Mouse (Mus musculus) MEL (cell line): ENCODE measurements around the gene Abcd1. TPM values are rescaled to one million over a fixed set of nuclear protein-coding genes. Genes with fewer than 3 reads are reported as not detected.

Source experiments
- DNase-seq: peaks from one replicate; pipeline ENCODE4 v3.0.0; 2011; ENCODE audit warnings: low read depth, low spot score
- H3K27ac ChIP-seq: 2 replicates; pipeline ENCODE4 v1.5.1; 2012; ENCODE audit warnings: low read depth, mild to moderate bottlenecking, control low read depth, low read length, moderate library complexity; ENCODE audit not compliant: control insufficient read depth
- H3K27me3 ChIP-seq, 2 experiments: fragments of 150-350 bp in 1 of 2; sonication (generic) in 1 of 2; 2 replicates each; pipeline ENCODE4 v1.6.1; 2012; ENCODE audit warnings: low read length in 2 of 2, mild to moderate bottlenecking in 2 of 2, improper control_type of control experiment in 1 of 2, moderate library complexity in 1 of 2; ENCODE audit not compliant: insufficient read depth in 2 of 2, control insufficient read depth in 1 of 2
- H3K36me3 ChIP-seq, 2 experiments: 2 replicates each; pipeline ENCODE4 v1.6.1; 2012 to 2014; ENCODE audit warnings: low read length in 2 of 2, improper control_type of control experiment in 1 of 2, inconsistent platforms in 1 of 2, mild to moderate bottlenecking in 1 of 2; ENCODE audit not compliant: insufficient read depth in 2 of 2, control insufficient read depth in 1 of 2
- H3K4me1 ChIP-seq, 2 experiments: fragments of 150-350 bp in 1 of 2; sonication (generic) in 1 of 2; 2 replicates each; pipeline ENCODE4 v1.6.1; 2012; ENCODE audit warnings: low read length in 2 of 2, improper control_type of control experiment in 1 of 2, mild to moderate bottlenecking in 1 of 2; ENCODE audit not compliant: insufficient read depth in 2 of 2, control insufficient read depth in 1 of 2
- H3K4me3 ChIP-seq, 2 experiments: fragments of 150-350 bp in 1 of 2; sonication (generic) in 1 of 2; 2 replicates each; pipeline ENCODE4 v1.5.1; 2012; ENCODE audit warnings: low read depth in 2 of 2, low read length in 2 of 2, mild to moderate bottlenecking in 2 of 2, moderate library complexity in 2 of 2, control low read depth in 1 of 2, improper control_type of control experiment in 1 of 2; ENCODE audit not compliant: control insufficient read depth in 1 of 2, insufficient read depth in 1 of 2
- H3K79me2 ChIP-seq: 2 replicates; pipeline ENCODE4 v1.6.1; 2012; ENCODE audit warnings: mild to moderate bottlenecking, low read length, moderate library complexity; ENCODE audit not compliant: control insufficient read depth, poor library complexity, insufficient read depth
- H3K9ac ChIP-seq: 2 replicates; pipeline ENCODE4 v1.6.1; 2012; ENCODE audit warnings: low read depth, mild to moderate bottlenecking, control low read depth, low read length, moderate library complexity; ENCODE audit not compliant: control insufficient read depth, poor library complexity, severe bottlenecking
- H3K9me3 ChIP-seq: fragments of 150-350 bp; sonication (generic); replicated peaks from 2 replicates; pipeline ENCODE4 v1.6.1; 2012; ENCODE audit warnings: mild to moderate bottlenecking, low read length, improper control_type of control experiment, moderate library complexity; ENCODE audit not compliant: insufficient read depth
- BHLHE40 ChIP-seq: IDR thresholded peaks from 2 replicates; pipeline ENCODE4 v1.6.1; 2012; ENCODE audit warnings: low read depth, mild to moderate bottlenecking, inconsistent platforms, low read length, improper control_type of control experiment, borderline replicate concordance
- CHD2 ChIP-seq: IDR thresholded peaks from 2 replicates; pipeline ENCODE4 v1.6.1; 2011; ENCODE audit warnings: low read length, improper control_type of control experiment
- CTCF ChIP-seq, 3 experiments: IDR thresholded peaks in 2 of 3; conservative IDR thresholded peaks in 1 of 3; 2 replicates each; pipeline ENCODE4 v1.5.1; 2011 to 2012; ENCODE audit warnings: low read length in 3 of 3, low read depth in 2 of 3, mild to moderate bottlenecking in 2 of 3, improper control_type of control experiment in 1 of 3, inconsistent platforms in 1 of 3, mixed read lengths in 1 of 3, moderate library complexity in 1 of 3; ENCODE audit not compliant: control insufficient read depth in 1 of 3, insufficient read depth in 1 of 3, poor library complexity in 1 of 3, severe bottlenecking in 1 of 3
- E2F4 ChIP-seq: IDR thresholded peaks from 2 replicates; pipeline ENCODE4 v1.6.1; 2011; ENCODE audit warnings: low read depth, low read length, improper control_type of control experiment, borderline replicate concordance
- EP300 ChIP-seq, 2 experiments: IDR thresholded peaks; 2 replicates each; pipeline ENCODE4 v1.6.1; 2011; ENCODE audit warnings: improper control_type of control experiment in 2 of 2, low read length in 2 of 2, low read depth in 1 of 2, mild to moderate bottlenecking in 1 of 2
- ETS1 ChIP-seq: IDR thresholded peaks from 2 replicates; pipeline ENCODE4 v1.6.1; 2012; ENCODE audit warnings: low read depth, mild to moderate bottlenecking, inconsistent platforms, low read length, improper control_type of control experiment, moderate library complexity
- GABPA ChIP-seq: IDR thresholded peaks from 2 replicates; pipeline ENCODE4 v1.6.1; 2012; ENCODE audit warnings: low read depth, mild to moderate bottlenecking, inconsistent platforms, low read length, improper control_type of control experiment, moderate library complexity
- GATA1 ChIP-seq: IDR thresholded peaks from 2 replicates; pipeline ENCODE4 v1.6.1; 2011; ENCODE audit warnings: low read depth, low read length, improper control_type of control experiment
- HCFC1 ChIP-seq: IDR thresholded peaks from 2 replicates; pipeline ENCODE4 v1.6.1; 2012; ENCODE audit warnings: low read depth, mild to moderate bottlenecking, inconsistent platforms, low read length, improper control_type of control experiment, moderate library complexity
- JUND ChIP-seq: IDR thresholded peaks from 2 replicates; pipeline ENCODE4 v1.6.1; 2011; ENCODE audit warnings: low read depth, mild to moderate bottlenecking, improper control_type of control experiment, low read length
- KAT2A ChIP-seq: conservative IDR thresholded peaks from 2 replicates; pipeline ENCODE4 v1.6.1; 2012; ENCODE audit warnings: low read depth, low read length, improper control_type of control experiment, inconsistent platforms
- MAZ ChIP-seq: IDR thresholded peaks from 2 replicates; pipeline ENCODE4 v1.6.1; 2012; ENCODE audit warnings: low read depth, mild to moderate bottlenecking, inconsistent platforms, low read length, improper control_type of control experiment
- MEF2A ChIP-seq: IDR thresholded peaks from 2 replicates; pipeline ENCODE4 v1.6.1; 2014; ENCODE audit warnings: low read depth, mild to moderate bottlenecking, inconsistent platforms, low read length, improper control_type of control experiment; ENCODE audit not compliant: poor library complexity, insufficient replicate concordance, severe bottlenecking; ENCODE audit errors: extremely low read depth
- MYB ChIP-seq: IDR thresholded peaks from 2 replicates; pipeline ENCODE4 v1.6.1; 2011; ENCODE audit warnings: mild to moderate bottlenecking, low read depth, low read length, improper control_type of control experiment
- NELFE ChIP-seq: IDR thresholded peaks from 2 replicates; pipeline ENCODE4 v1.6.1; 2011; ENCODE audit warnings: low read depth, low read length, improper control_type of control experiment
- NRF1 ChIP-seq: IDR thresholded peaks from 2 replicates; pipeline ENCODE4 v1.6.1; 2014; ENCODE audit warnings: low read depth, mild to moderate bottlenecking, inconsistent platforms, low read length, improper control_type of control experiment, moderate library complexity; ENCODE audit not compliant: poor library complexity, insufficient read depth, severe bottlenecking
- POLR2A ChIP-seq, 2 experiments: IDR thresholded peaks; 2 replicates each; pipeline ENCODE4 v1.6.1; 2011 to 2012; ENCODE audit warnings: low read length in 2 of 2, mild to moderate bottlenecking in 2 of 2, control low read depth in 1 of 2, improper control_type of control experiment in 1 of 2, low read depth in 1 of 2, moderate library complexity in 1 of 2; ENCODE audit not compliant: control insufficient read depth in 1 of 2, insufficient read depth in 1 of 2, poor library complexity in 1 of 2
- POLR2AphosphoS5 ChIP-seq: IDR thresholded peaks from 2 replicates; pipeline ENCODE4 v1.6.1; 2012; ENCODE audit warnings: low read depth, borderline replicate concordance, mild to moderate bottlenecking, inconsistent platforms, low read length, moderate library complexity, mixed read lengths
- RAD21 ChIP-seq: IDR thresholded peaks from 2 replicates; pipeline ENCODE4 v1.6.1; 2011; ENCODE audit warnings: mild to moderate bottlenecking, low read depth, low read length, improper control_type of control experiment
- RCOR1 ChIP-seq: IDR thresholded peaks from 2 replicates; pipeline ENCODE4 v1.6.1; 2012; ENCODE audit warnings: low read depth, mild to moderate bottlenecking, inconsistent platforms, low read length, improper control_type of control experiment
- SIN3A ChIP-seq: IDR thresholded peaks from 2 replicates; pipeline ENCODE4 v1.6.1; 2012; ENCODE audit warnings: low read length, improper control_type of control experiment, inconsistent platforms
- SMC3 ChIP-seq: IDR thresholded peaks from 2 replicates; pipeline ENCODE4 v1.6.1; 2011; ENCODE audit warnings: low read depth, low read length, improper control_type of control experiment
- TAL1 ChIP-seq: IDR thresholded peaks from 2 replicates; pipeline ENCODE4 v1.6.1; 2012; ENCODE audit warnings: mild to moderate bottlenecking, inconsistent platforms, low read length, moderate library complexity, mixed read lengths
- USF1 ChIP-seq: IDR thresholded peaks from 2 replicates; pipeline ENCODE4 v1.6.1; 2014; ENCODE audit warnings: low read depth, mild to moderate bottlenecking, inconsistent platforms, low read length, improper control_type of control experiment, moderate library complexity
- USF2 ChIP-seq, 2 experiments: IDR thresholded peaks; 2 replicates each; pipeline ENCODE4 v1.6.1; 2011 to 2012; ENCODE audit warnings: improper control_type of control experiment in 2 of 2, low read length in 2 of 2, borderline replicate concordance in 1 of 2, inconsistent platforms in 1 of 2, low read depth in 1 of 2, mild to moderate bottlenecking in 1 of 2; ENCODE audit not compliant: insufficient read depth in 1 of 2
- ZC3H11A ChIP-seq: IDR thresholded peaks from 2 replicates; pipeline ENCODE4 v1.6.1; 2012; ENCODE audit warnings: low read depth, mild to moderate bottlenecking, inconsistent platforms, low read length, improper control_type of control experiment
- ZKSCAN1 ChIP-seq: IDR thresholded peaks from 2 replicates; pipeline ENCODE4 v1.6.1; 2012; ENCODE audit warnings: low read depth, mild to moderate bottlenecking, inconsistent platforms, low read length, improper control_type of control experiment, moderate library complexity
- ZMIZ1 ChIP-seq: IDR thresholded peaks from 2 replicates; pipeline ENCODE4 v1.6.1; 2012; ENCODE audit warnings: low read depth, mild to moderate bottlenecking, inconsistent platforms, low read length, improper control_type of control experiment, moderate library complexity
- ZNF384 ChIP-seq: IDR thresholded peaks from 2 replicates; pipeline ENCODE4 v1.6.1; 2012; ENCODE audit warnings: low read depth, mild to moderate bottlenecking, inconsistent platforms, low read length, improper control_type of control experiment
- polyA plus RNA-seq, 2 experiments: library from polyadenylated mRNA; stranded (reverse) in 1 of 2; unstranded in 1 of 2; fragments of >175 nt in 1 of 2; fragments of >200 nt in 1 of 2; gene quantifications; 2 replicates each; pipeline versions ENCODE4 v1.2.1 to v1.2.4; 2012; ENCODE audit warnings: low replicate concordance in 2 of 2, low read depth in 1 of 2; ENCODE audit not compliant: insufficient read length in 2 of 2, insufficient read depth in 1 of 2, missing spikeins in 1 of 2
- total RNA-seq: library from RNA; depleted of rRNA; stranded (reverse); fragments of 300-350 nt; gene quantifications from 2 replicates; pipeline ENCODE4 v1.2.3, GENCODE M21; 2012

Gene Abcd1
- total and polyA plus RNA-seq, 3 experiments = 4.8 to 17.3 TPM; not detected in 1

GRCm38 (mm10) chrX:73716709-73717545 is 530 bp downstream of the Abcd1 start:
- Histone ChIP-seq H3K79me2 (peaks cover 30% of the 10 kb centered on the region), H3K27me3 (no peaks in the 10 kb centered on the region), H3K9ac (peak overlapping the region; percentile 89), H3K4me1 (peaks cover 4 to 25% of the 10 kb centered on the region in 2 experiments), H3K27ac (peak overlapping the region; percentile 85), H3K9me3 (no peaks in the 10 kb centered on the region), H3K4me3 (peak overlapping the region; percentile 55 to 83), H3K36me3 (peaks cover 3 to 24% of the 10 kb centered on the region in 2 experiments)
- peak; percentile 45 for DNase-seq
- TF ChIP-seq ZC3H11A = no peak
- TF ChIP-seq MYB = no peak
- no peak for TF ChIP-seq JUND
- no peak for TF ChIP-seq ZNF384
- TF ChIP-seq HCFC1 = no peak
- TF ChIP-seq SIN3A = peak; percentile 30; the same call in 1 of the 2 replicates
- no peak for TF ChIP-seq NRF1
- no peak for TF ChIP-seq RCOR1
- peak in 1 of 2 experiments; percentile 21; a peak in 1 of 4 replicates for TF ChIP-seq POLR2A (IDR thresholded peaks at IDR 0.05; ENCODE audit: control insufficient read depth in 1 of 2, insufficient read depth in 1 of 2, low read depth in 1 of 2, low read length in 2 of 2, poor library complexity in 1 of 2)
- no peak for TF ChIP-seq GATA1
- TF ChIP-seq E2F4 = no peak
- TF ChIP-seq RAD21 = no peak
- no peak for TF ChIP-seq CTCF (IDR thresholded peaks at IDR 0.05 in 2 of 3, conservative IDR thresholded peaks at IDR 0.05 in 1 of 3; ENCODE audit: control insufficient read depth in 1 of 3, insufficient read depth in 1 of 3, low read depth in 2 of 3, low read length in 3 of 3, poor library complexity in 1 of 3, severe bottlenecking in 1 of 3)
- no peak for TF ChIP-seq BHLHE40
- TF ChIP-seq ETS1 = no peak
- no peak for TF ChIP-seq SMC3
- TF ChIP-seq USF2 (IDR thresholded peaks at IDR 0.05; ENCODE audit: borderline replicate concordance in 1 of 2, insufficient read depth in 1 of 2, low read depth in 1 of 2, low read length in 2 of 2) = no peak
- no peak for TF ChIP-seq EP300 (IDR thresholded peaks at IDR 0.05; ENCODE audit: low read depth in 1 of 2, low read length in 2 of 2)
- no peak for TF ChIP-seq POLR2AphosphoS5
- TF ChIP-seq GABPA = no peak
- TF ChIP-seq NELFE = peak; percentile 44
- TF ChIP-seq ZKSCAN1 = no peak
- TF ChIP-seq MEF2A = no peak
- TF ChIP-seq MAZ = no peak; the same call in 1 of the 2 replicates
- TF ChIP-seq TAL1 = no peak
- TF ChIP-seq KAT2A = no peak
- TF ChIP-seq ZMIZ1 = 0 out of 2 replicates have a peak, but pooled peaks have one; percentile 44
- TF ChIP-seq CHD2 = no peak
- no peak for TF ChIP-seq USF1
